Mouse (Mus musculus) neural tube, embryonic 15.5 days (tissue): ENCODE measurements around the gene Gch1. TPM values are rescaled to one million over a fixed set of nuclear protein-coding genes. Genes with fewer than 3 reads are reported as not detected.
"Not testable (repeated sequence)": the region's sequence is repeated elsewhere in the genome, so short reads cannot be mapped to it uniquely, and the experiment has no call there.

Experiments used
- ATAC-seq: fragments of 200-750 bp; cut with Nextera tagmentation; 2 replicates; pipeline ENCODE4 v1.8.0; 2017; ENCODE audit warnings: mild to moderate bottlenecking, moderate TSS enrichment, moderate library complexity; ENCODE audit not compliant: low FRiP score
- H3K27ac ChIP-seq: fragments of 300-500 bp; sonication (generic); replicated peaks from 2 replicates; pipeline ENCODE4 v1.5.1; 2015; ENCODE audit warnings: mild to moderate bottlenecking, inconsistent platforms
- H3K27me3 ChIP-seq: fragments of 300-500 bp; sonication (generic); replicated peaks from 2 replicates; pipeline ENCODE4 v1.6.1; 2015; ENCODE audit warnings: inconsistent platforms
- H3K36me3 ChIP-seq: fragments of 300-500 bp; sonication (generic); 2 replicates; pipeline ENCODE4 v1.6.1; 2015; ENCODE audit warnings: inconsistent platforms
- H3K4me1 ChIP-seq: fragments of 300-500 bp; sonication (generic); 2 replicates; pipeline ENCODE4 v1.6.1; 2015; ENCODE audit warnings: inconsistent platforms
- H3K4me2 ChIP-seq: fragments of 300-500 bp; sonication (generic); 2 replicates; pipeline ENCODE4 v1.6.1; 2015; ENCODE audit warnings: inconsistent platforms, mild to moderate bottlenecking, moderate library complexity
- H3K4me3 ChIP-seq: fragments of 300-500 bp; sonication (generic); replicated peaks from 2 replicates; pipeline ENCODE4 v1.5.1; 2015; ENCODE audit warnings: mild to moderate bottlenecking, inconsistent platforms
- H3K9ac ChIP-seq: fragments of 300-500 bp; sonication (generic); replicated peaks from 2 replicates; pipeline ENCODE4 v1.6.1; 2015; ENCODE audit warnings: mild to moderate bottlenecking, inconsistent platforms
- H3K9me3 ChIP-seq: fragments of 300-500 bp; sonication (generic); replicated peaks from 2 replicates; pipeline ENCODE4 v1.6.1; 2016; ENCODE audit warnings: inconsistent platforms
- WGBS: fragments of 180-500 bp; shearing (Covaris S2); methylation state at CpG from one replicate; pipeline ENCODE4 v1.1.7; 2015; ENCODE audit warnings: mixed read lengths; 5-methylcytosine and 5-hydroxymethylcytosine counted together
- polyA plus RNA-seq: library from polyadenylated mRNA; unstranded; fragments of >200 nt; fragmentation: Nextera tagmentation; extraction: Ambion mirVana; gene quantifications from 2 replicates; pipeline ENCODE4 v1.2.1, GENCODE M21; 2015

The Gch1 gene
- polyA plus RNA-seq, 1 experiment from 2014 or later, result 2.5 TPM

GRCm38 (mm10) chr14:47144326-47144725 is 44.9 kb downstream of the Gch1 start:
- H3K4me2 ChIP-seq, result no peak overlapping the region
- no peaks in the 10 kb centered on the region for H3K27me3 ChIP-seq
- no peak overlapping the region for H3K27ac ChIP-seq
- no peak for ATAC-seq
- H3K4me3 ChIP-seq, result no peak overlapping the region
- 96% methylated on average over 5 of the region's 5 CpGs for WGBS
- H3K9ac ChIP-seq, result no peak overlapping the region
- H3K9me3 ChIP-seq, result no peaks in the 10 kb centered on the region
- no peaks in the 10 kb centered on the region for H3K4me1 ChIP-seq
- H3K36me3 ChIP-seq, result no peaks in the 10 kb centered on the region

DNA sequence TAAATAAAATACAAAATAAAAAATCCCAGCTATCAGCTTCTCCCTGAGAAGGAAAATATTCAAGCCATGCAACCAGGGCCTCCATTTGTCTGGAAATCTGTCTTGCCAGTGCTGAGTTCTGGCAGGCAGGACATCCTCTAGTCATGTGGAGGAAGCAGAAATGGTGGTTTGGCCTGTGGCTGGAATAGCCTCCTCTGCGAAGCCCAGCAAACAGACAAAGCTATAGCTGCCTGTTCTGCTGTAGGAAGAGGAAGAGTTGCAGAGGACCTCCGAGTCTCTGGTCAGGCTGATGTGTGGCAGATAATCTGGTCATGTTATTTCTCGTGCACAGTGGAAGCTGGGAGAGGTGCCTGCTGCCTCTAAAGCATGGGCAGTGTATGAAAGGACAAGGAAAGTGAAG is 50.4 kb downstream of the Gch1 start:
- Histone ChIP-seq H3K27me3 (no peaks in the 10 kb centered on the region), H3K9me3 (no peaks in the 10 kb centered on the region), H3K36me3 (no peaks in the 10 kb centered on the region), H3K9ac (no peak overlapping the region), H3K4me2 (no peak overlapping the region), H3K4me3 (no peak overlapping the region), H3K27ac (no peak overlapping the region), H3K4me1 (peaks cover 3% of the 10 kb centered on the region; the same call in 1 of the 2 replicates)
- WGBS, result 82% methylated on average over 3 of the region's 3 CpGs
- ATAC-seq, result no peak

DNA sequence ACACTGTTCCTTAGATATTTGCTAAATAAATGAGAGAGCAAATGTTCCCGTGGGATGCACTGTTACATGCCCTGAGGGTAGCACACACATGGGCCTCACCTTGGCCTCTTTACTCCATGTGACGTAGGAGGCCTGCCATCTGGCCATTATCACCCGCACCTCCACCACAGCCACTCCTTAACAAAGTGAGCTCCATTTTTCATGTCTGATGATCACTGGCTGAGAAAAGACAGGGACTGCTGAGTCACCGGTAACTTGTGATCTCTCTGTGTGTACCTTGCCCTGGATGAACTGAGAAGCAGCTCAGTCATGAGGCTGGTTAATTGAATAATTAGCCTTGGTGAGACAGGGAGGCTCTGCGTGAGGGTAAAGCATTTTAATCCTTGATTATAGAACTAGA is 52.6 kb downstream of the Gch1 start:
- no peak overlapping the region for H3K27ac ChIP-seq
- H3K9me3 ChIP-seq, result no peaks in the 10 kb centered on the region
- WGBS, result 74% methylated on average over 5 of the region's 5 CpGs
- H3K4me2 ChIP-seq, result no peak overlapping the region
- peaks cover 3% of the 10 kb centered on the region; the same call in 1 of the 2 replicates for H3K4me1 ChIP-seq
- H3K4me3 ChIP-seq, result no peak overlapping the region
- H3K9ac ChIP-seq, result no peak overlapping the region
- no peak for ATAC-seq
- no peaks in the 10 kb centered on the region for H3K27me3 ChIP-seq
- H3K36me3 ChIP-seq, result no peaks in the 10 kb centered on the region

GRCm38 (mm10) chr14:47133948-47134347 is 55.3 kb downstream of the Gch1 start:
- 55% methylated on average over 10 of the region's 10 CpGs for WGBS
- H3K9me3 ChIP-seq, result no peaks in the 10 kb centered on the region
- no peak overlapping the region for H3K9ac ChIP-seq
- no peaks in the 10 kb centered on the region for H3K27me3 ChIP-seq
- peak; percentile 77 for ATAC-seq
- no peaks in the 10 kb centered on the region for H3K36me3 ChIP-seq
- H3K4me3 ChIP-seq, result no peak overlapping the region
- H3K4me2 ChIP-seq, result no peak overlapping the region
- no peak overlapping the region for H3K27ac ChIP-seq
- peaks cover 3% of the 10 kb centered on the region; the same call in 1 of the 2 replicates for H3K4me1 ChIP-seq

GRCm38 (mm10) chr14:47127987-47128386 is 61.2 kb downstream of the Gch1 start:
- no peaks in the 10 kb centered on the region for H3K9me3 ChIP-seq
- WGBS, result 87% methylated on average over 5 of the region's 5 CpGs
- H3K27me3 ChIP-seq, result no peaks in the 10 kb centered on the region
- H3K27ac ChIP-seq, result no peak overlapping the region
- no peaks in the 10 kb centered on the region for H3K4me1 ChIP-seq
- H3K9ac ChIP-seq, result no peak overlapping the region
- no peak overlapping the region for H3K4me3 ChIP-seq
- no peaks in the 10 kb centered on the region for H3K36me3 ChIP-seq
- ATAC-seq, result no peak
- H3K4me2 ChIP-seq, result no peak overlapping the region

- WGBS, result 84% methylated on average over 7 of the region's 7 CpGs
- Histone ChIP-seq H3K4me3 (no peak overlapping the region), H3K4me2 (no peak overlapping the region), H3K36me3 (no peaks in the 10 kb centered on the region), H3K4me1 (no peaks in the 10 kb centered on the region), H3K27me3 (no peaks in the 10 kb centered on the region), H3K27ac (no peak overlapping the region), H3K9me3 (no peaks in the 10 kb centered on the region), H3K9ac (no peak overlapping the region)
- no peak for ATAC-seq
Measured at GRCm38 (mm10) chr14:47117522-47117921, 71.7 kb downstream of the Gch1 start.

- Histone ChIP-seq H3K4me3 (no peak overlapping the region), H3K4me1 (no peaks in the 10 kb centered on the region), H3K27me3 (no peaks in the 10 kb centered on the region), H3K9me3 (no peaks in the 10 kb centered on the region), H3K4me2 (no peak overlapping the region), H3K9ac (no peak overlapping the region), H3K27ac (no peak overlapping the region), H3K36me3 (no peaks in the 10 kb centered on the region)
- WGBS, result 84% methylated on average over 9 of the region's 10 CpGs
- ATAC-seq, result no peak
Measured at GRCm38 (mm10) chr14:47116062-47116762, 73.0 kb downstream of the Gch1 start.

- no peak overlapping the region for H3K4me2 ChIP-seq
- no peak overlapping the region for H3K9ac ChIP-seq
- H3K4me1 ChIP-seq, result no peaks in the 10 kb centered on the region
- no peaks in the 10 kb centered on the region for H3K36me3 ChIP-seq
- no peaks in the 10 kb centered on the region for H3K9me3 ChIP-seq
- H3K27me3 ChIP-seq, result no peaks in the 10 kb centered on the region
- H3K27ac ChIP-seq, result no peak overlapping the region
- 66% methylated on average over 9 of the region's 9 CpGs for WGBS
- ATAC-seq, result no peak
- H3K4me3 ChIP-seq, result no peak overlapping the region
Measured at GRCm38 (mm10) chr14:47115154-47115553, 74.1 kb downstream of the Gch1 start.

GRCm38 (mm10) chr14:47111341-47111740 is 77.9 kb downstream of the Gch1 start:
- Histone ChIP-seq H3K4me1 (no peaks in the 10 kb centered on the region), H3K27ac (no peak overlapping the region), H3K36me3 (no peaks in the 10 kb centered on the region), H3K4me2 (no peak overlapping the region), H3K27me3 (no peaks in the 10 kb centered on the region), H3K9ac (no peak overlapping the region), H3K9me3 (no peaks in the 10 kb centered on the region), H3K4me3 (no peak overlapping the region)
- WGBS, result 57% methylated on average over 9 of the region's 9 CpGs
- no peak for ATAC-seq

DNA sequence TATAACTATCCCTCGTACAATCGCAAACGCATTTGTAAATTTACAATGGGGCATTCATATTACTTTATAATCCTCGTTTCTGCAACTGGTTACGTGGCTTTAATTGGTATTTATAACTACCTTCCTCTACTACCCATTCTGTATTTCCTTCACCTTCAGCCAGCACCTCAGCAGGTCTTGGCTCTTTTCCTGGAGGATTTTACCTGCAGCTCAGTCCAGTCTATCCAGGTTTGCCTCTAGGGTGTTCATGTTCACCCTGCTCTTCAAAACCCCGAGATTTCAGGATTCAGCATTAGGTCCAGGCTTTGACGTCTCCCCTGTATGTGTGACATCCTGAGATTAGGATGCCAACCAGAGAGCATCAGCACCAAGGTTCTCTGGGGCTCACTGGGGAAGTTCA is 78.8 kb downstream of the Gch1 start:
- H3K36me3 ChIP-seq, H3K4me3 ChIP-seq, H3K4me1 ChIP-seq, H3K4me2 ChIP-seq, H3K9me3 ChIP-seq, ATAC-seq, H3K27ac ChIP-seq, H3K9ac ChIP-seq, H3K27me3 ChIP-seq: not testable (repeated sequence)
- 88% methylated on average over 7 of the region's 7 CpGs for WGBS

GRCm38 (mm10) chr14:47107461-47107860 is 81.8 kb downstream of the Gch1 start:
- no peak overlapping the region for H3K9ac ChIP-seq
- H3K4me1 ChIP-seq, result no peaks in the 10 kb centered on the region
- ATAC-seq, result no peak
- no peak overlapping the region for H3K4me3 ChIP-seq
- H3K36me3 ChIP-seq, result no peaks in the 10 kb centered on the region
- H3K9me3 ChIP-seq, result no peaks in the 10 kb centered on the region
- H3K27me3 ChIP-seq, result no peaks in the 10 kb centered on the region
- H3K27ac ChIP-seq, result no peak overlapping the region
- WGBS, result 87% methylated on average over 3 of the region's 3 CpGs
- H3K4me2 ChIP-seq, result no peak overlapping the region

- H3K9me3 ChIP-seq, result no peaks in the 10 kb centered on the region
- WGBS, result 95% methylated on average over 3 of the region's 3 CpGs
- no peak overlapping the region for H3K4me2 ChIP-seq
- H3K27ac ChIP-seq, result no peak overlapping the region
- H3K4me3 ChIP-seq, result no peak overlapping the region
- H3K36me3 ChIP-seq, result no peaks in the 10 kb centered on the region
- no peaks in the 10 kb centered on the region for H3K27me3 ChIP-seq
- ATAC-seq, result no peak
- no peak overlapping the region for H3K9ac ChIP-seq
- H3K4me1 ChIP-seq, result no peaks in the 10 kb centered on the region
Measured at GRCm38 (mm10) chr14:47105755-47106154, 83.5 kb downstream of the Gch1 start.
